Mouse (Mus musculus): ENCODE results near the gene Nelfa.
"Not testable (repeated sequence)": the region's sequence is repeated elsewhere in the genome, so short reads cannot be mapped to it uniquely, and the experiment has no call there.

The Nelfa gene

DNA sequence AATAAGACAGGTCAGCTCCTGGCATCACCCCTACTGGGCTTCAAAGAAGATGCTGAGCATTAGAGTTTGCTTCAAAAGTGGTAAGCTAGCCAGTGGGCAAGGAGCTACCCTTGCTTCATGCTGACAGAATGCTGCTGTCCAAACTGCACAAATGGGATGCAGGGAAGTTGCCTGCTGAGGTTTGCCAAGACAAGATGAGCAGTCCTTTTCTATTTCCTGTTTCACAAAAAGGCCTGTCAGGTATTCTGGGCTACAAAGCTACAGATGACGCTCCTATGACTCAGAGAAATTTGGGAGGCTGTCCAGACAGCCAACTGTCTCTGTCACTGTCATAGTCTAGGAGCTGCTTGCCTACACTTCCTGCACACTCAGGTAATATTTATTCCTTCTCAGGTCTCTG is 16.7 kb downstream of the Nelfa start:
- DNase-seq (ENCODE audit: low spot score), result no peak

DNA sequence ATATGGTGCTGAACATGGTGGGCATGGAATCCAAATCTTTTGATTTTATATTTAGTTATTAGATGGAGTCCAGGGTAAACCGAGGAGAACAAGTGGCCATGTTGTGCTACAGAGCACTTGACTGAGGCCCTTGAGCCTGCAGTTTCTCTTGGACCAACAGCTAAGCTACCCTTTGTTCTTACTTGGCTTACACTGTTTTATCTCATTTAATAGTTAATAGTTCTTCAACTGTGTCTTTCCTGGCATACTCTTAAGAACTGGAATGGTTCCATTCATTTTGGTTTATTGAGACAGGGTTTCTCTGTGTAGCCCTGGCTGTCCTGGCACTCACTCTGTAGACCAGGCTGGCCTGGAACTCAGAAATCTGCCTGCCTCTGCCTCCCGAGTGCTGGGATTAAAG is 19.6 kb downstream of the Nelfa start:
- not testable (repeated sequence) for DNase-seq (ENCODE audit: low spot score)

GRCm38 (mm10) chr5:33915031-33915430 is 21.2 kb downstream of the Nelfa start:
- not testable (repeated sequence) for DNase-seq (ENCODE audit: low spot score)

DNA sequence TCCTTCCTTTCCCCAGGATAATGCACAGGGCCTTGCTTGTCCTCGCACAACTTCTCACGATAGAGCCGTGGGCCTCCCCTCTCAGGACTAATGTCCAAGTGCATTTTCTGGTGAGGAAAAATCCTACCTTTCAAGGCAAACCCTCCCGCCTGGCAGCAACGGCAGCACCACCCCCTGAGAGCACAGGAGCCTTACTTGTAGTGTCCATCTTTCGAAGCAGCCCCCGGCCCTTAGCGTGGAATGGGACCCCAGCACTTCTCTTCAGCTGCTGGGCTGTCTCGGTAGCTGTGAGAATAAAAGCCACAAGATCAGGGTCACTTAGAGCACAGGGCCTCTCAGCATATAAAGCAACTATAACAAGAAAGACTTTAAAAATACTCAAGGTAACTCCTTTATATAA is 33.0 kb downstream of the Nelfa start:
- no peak for DNase-seq (ENCODE audit: low spot score)

- DNase-seq (ENCODE audit: low spot score), result no peak
These were observed 33.5 kb downstream of the Nelfa start for GRCm38 (mm10) chr5:33902696-33903095.

- no peak for DNase-seq (ENCODE audit: low spot score)
These were observed 34.9 kb downstream of the Nelfa start for GRCm38 (mm10) chr5:33901278-33901677.

GRCm38 (mm10) chr5:33900701-33901263 is 35.4 kb downstream of the Nelfa start:
- no peak for DNase-seq (ENCODE audit: low spot score)

DNA sequence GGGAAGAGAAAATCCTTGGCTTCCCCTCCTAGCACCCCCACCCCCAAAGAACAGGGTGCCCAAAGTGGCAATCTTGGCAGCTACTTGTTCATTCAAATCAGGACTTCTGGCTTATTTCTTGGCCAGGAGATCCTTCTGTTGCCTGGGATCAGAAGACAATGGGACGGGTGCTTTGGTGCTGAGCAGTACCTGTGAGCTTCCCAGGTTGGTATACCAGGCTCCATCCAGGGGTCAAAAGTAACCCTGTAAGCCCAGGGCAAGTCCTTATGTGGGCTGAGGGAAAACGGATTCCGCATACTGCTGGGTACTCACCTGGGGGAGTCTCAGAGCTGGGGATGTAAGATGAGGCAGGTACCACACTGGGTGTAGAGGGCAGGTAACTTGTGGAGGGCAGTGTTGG is 36.1 kb downstream of the Nelfa start:
- DNase-seq (ENCODE audit: low spot score), result no peak

DNA sequence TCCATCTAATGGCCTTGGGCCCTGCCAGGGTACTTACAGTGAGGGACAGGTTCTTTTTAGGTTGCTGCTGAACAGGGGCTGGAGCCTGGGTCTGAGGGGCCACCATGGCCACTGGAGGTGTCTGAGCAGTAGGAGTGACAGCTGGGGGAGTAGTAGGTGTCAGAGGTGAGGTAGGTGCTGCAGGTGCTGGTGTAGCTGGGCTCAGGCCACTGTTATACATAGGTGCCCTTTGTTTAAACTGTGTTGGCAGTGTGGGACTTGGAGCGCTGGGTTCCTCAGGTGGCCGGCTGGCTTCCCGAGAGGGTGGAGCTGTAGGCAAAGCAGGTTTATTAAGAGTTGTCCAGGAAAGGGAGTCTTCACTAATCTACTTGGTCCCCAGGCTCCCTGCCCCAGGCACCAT is 37.0 kb downstream of the Nelfa start:
- DNase-seq (ENCODE audit: low spot score), result no peak

DNA sequence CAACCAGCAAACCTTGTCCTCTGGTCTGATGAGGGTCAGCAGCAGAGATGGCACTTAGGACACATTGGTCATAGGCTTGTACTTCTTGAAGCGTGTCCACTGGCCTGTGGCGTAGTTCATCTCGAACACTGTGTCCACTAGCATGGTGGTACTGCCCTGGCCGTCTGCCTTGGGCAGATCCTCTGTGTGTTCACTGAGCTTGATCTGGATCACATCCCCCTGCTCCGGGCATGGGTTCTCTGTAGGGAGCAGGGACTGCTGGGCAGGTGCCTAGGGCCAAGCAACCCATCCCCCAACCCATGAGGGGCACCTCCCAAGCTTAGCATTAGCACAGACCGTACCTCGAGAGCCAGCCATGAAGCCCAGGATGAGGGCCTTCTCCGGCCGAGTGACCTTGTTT is 37.5 kb downstream of the Nelfa start:
- no peak for DNase-seq (ENCODE audit: low spot score)

DNA sequence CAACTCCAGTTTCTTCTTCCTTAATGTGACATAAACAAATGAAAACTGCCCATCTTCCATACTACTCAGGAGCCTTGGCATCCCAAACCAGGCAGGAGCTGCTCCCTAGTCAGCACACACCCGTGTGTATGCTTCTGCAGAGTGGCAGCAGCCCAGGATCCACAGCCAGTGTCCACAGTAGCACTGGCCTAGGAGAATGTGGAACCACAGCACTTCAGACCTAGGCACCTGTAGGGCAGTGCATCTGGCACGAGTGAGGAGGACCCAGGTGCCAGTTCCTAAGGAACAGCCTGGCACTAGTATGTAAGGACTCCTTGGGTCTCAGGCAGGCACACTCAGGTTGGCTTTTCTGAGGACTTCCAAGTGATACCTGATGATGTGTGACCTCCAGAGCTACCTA is 39.1 kb downstream of the Nelfa start:
- DNase-seq (ENCODE audit: low spot score), result no peak

DNA sequence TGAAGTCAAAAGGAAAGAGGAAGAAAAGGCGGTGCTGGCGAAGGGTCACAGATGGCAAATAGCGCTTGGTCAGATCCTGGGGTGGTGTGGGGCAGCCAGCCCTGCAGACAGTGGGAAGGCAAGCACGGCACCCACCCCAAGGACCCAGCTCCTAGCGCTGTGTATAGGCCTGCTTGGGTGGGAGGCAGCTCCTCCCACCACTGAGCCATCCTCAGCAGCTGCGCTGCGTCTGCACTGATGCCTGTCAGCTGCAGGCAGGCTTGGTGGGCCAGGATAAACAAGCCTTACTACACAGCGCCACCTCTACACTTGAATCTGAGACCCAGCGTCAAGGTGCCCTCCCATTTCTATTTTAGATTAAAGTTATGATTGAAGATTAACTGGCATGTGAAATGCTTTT is 41.1 kb downstream of the Nelfa start:
- no peak for DNase-seq (ENCODE audit: low spot score)

DNA sequence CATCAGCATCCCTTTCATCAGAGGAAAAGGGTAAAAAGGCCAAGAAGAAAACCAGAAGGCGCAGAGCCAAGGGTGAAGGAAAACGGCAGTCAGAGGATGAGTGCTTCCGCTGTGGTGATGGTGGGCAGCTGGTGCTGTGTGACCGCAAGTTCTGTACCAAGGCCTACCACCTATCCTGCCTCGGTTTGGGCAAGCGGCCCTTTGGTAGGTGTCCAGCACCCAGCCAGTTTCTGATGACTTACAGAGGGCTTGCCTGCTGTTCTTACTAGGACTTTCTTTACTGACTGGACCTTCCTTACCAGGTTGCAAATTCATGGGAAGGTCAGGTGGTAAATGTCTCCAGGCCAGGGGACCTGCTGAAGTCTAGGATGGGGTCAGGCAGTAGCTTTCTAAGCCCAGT is 42.8 kb downstream of the Nelfa start:
- DNase-seq (ENCODE audit: low spot score), result no peak

- DNase-seq (ENCODE audit: low spot score), result no peak
These were observed 55.1 kb downstream of the Nelfa start for GRCm38 (mm10) chr5:33881118-33881517.

DNA sequence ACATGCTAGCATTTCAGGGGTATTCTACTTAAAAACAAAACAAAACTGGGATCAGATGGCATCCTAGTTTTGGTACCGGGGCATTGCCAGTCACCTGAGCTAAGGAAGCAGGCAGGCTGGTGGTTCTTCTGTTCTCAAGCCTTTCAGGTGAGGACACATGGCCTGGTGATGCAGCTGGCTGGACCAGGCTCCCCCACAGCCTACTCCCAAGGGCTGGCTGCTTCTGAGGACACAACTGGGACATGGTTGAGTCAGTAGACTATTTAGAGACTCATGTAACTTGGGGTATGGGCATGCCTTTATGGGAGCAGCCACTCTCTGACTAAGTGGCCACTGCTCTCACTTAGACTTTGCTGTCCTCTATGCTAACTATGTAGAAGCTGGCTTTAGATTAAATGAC is 60.7 kb downstream of the Nelfa start:
- DNase-seq (ENCODE audit: low spot score), result no peak

GRCm38 (mm10) chr5:33857693-33858092 is 78.5 kb downstream of the Nelfa start:
- no peak for DNase-seq (ENCODE audit: low spot score)

DNA sequence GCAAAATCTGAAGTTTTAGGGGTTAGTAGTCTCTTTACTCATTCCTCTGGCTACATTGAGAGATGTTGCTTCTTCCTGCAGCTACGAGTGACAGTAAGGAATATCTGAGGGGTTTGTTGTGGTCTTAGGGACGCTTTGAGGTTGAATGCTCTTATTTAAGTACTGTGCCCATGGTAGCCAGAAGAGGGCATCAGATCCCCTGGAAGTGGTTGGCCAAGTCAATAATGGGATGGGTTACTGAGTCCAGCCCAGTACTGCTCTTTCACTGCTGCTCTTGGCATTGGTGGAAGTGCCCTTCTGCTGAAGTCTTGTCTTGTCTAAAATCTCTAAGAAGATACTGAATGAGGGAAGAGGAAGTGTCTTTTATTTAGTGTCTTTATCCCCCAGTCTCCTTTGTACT is 82.2 kb downstream of the Nelfa start:
- DNase-seq (ENCODE audit: low spot score), result no peak

GRCm38 (mm10) chr5:33853086-33853485 is 83.1 kb downstream of the Nelfa start:
- DNase-seq (ENCODE audit: low spot score), result no peak

DNA sequence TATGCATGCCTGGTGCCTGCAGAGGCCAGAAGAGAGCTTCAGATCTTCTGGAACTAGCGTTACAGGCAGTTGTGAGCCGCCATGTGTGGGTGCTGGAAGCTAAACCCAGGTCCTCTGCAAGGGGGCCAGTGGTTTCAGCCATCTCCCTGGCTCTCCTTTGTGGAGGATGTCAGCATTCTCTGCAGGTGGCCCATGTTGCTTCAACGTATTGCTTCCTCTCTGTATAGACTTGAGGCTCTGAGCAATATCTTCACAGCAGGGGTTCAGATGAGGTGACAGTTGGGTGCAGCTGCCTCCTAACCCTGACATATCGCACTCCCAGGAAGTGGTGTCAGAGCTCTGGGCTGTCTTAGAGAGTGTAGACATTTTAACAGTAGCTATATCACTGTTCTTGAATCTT is 84.7 kb downstream of the Nelfa start:
- DNase-seq (ENCODE audit: low spot score), result no peak
